Mouse (Mus musculus): ENCODE data around the gene Fam181a. TPM values are rescaled to one million over a fixed set of nuclear protein-coding genes. Genes with fewer than 3 reads are reported as not detected.

The Fam181a gene
- polyA plus RNA-seq (2015; fragmentation: Nextera tagmentation; extraction: Ambion mirVana), result 5.3 and 7.7 TPM in 2 replicates

- Histone ChIP-seq H3K4me2 (ENCODE audit: low read length) (no peak within 1 kb of the TSS), H3K27me3 (ENCODE audit: control insufficient read depth, insufficient read depth, low read depth, low read length) (0 out of 2 replicates have a peak, but pooled peaks cover 5% of the 10 kb centered on the region), H3K4me3 (ENCODE audit: low read depth, low read length) (no peak within 1 kb of the TSS), H3K9ac (ENCODE audit: low read depth, low read length) (no peak within 1 kb of the TSS), H3K9me3 (replicated peaks; ENCODE audit: control insufficient read depth, low read length, poor library complexity, severe bottlenecking) (no peaks in the 10 kb centered on the region), H3K4me1 (ENCODE audit: control insufficient read depth, insufficient read depth, low read length) (peaks cover 24% of the 10 kb centered on the region), H3K36me3 (ENCODE audit: control insufficient read depth, insufficient read depth, low read length) (no peaks in the 10 kb centered on the region), H3K27ac (ENCODE audit: low read length) (no peak within 1 kb of the TSS)
- 93% methylated on average over 2 of the region's 2 CpGs for WGBS
- ATAC-seq, result no peak
Measured at GRCm38 (mm10) chr12:103310744-103311267, at the start of gene Fam181a. Fam181a (plus strand) TSS chr12:103310975.

- no peak for ATAC-seq
- Histone ChIP-seq H3K27me3 (ENCODE audit: control insufficient read depth, insufficient read depth, low read depth, low read length) (no peaks in the 10 kb centered on the region), H3K9ac (ENCODE audit: low read depth, low read length) (no peak overlapping the region), H3K36me3 (ENCODE audit: control insufficient read depth, insufficient read depth, low read length) (no peaks in the 10 kb centered on the region), H3K9me3 (replicated peaks; ENCODE audit: control insufficient read depth, low read length, poor library complexity, severe bottlenecking) (no peaks in the 10 kb centered on the region), H3K4me1 (ENCODE audit: control insufficient read depth, insufficient read depth, low read length) (no peaks in the 10 kb centered on the region), H3K27ac (ENCODE audit: low read length) (no peak overlapping the region), H3K4me2 (ENCODE audit: low read length) (no peak overlapping the region), H3K4me3 (ENCODE audit: low read depth, low read length) (no peak overlapping the region)
- WGBS, result 61% methylated on average over 13 of the region's 13 CpGs
Measured at GRCm38 (mm10) chr12:103262017-103262865, 48.5 kb upstream of the Fam181a start.

GRCm38 (mm10) chr12:103266605-103267004 lies 44.2 kb upstream of the Fam181a start:
- no peak overlapping the region for H3K4me3 ChIP-seq (ENCODE audit: low read depth, low read length)
- no peak overlapping the region for H3K4me2 ChIP-seq (ENCODE audit: low read length)
- H3K36me3 ChIP-seq (ENCODE audit: control insufficient read depth, insufficient read depth, low read length), result no peaks in the 10 kb centered on the region
- no peak for ATAC-seq
- no peaks in the 10 kb centered on the region for H3K9me3 ChIP-seq (replicated peaks; ENCODE audit: control insufficient read depth, low read length, poor library complexity, severe bottlenecking)
- no peak overlapping the region for H3K9ac ChIP-seq (ENCODE audit: low read depth, low read length)
- no peaks in the 10 kb centered on the region for H3K27me3 ChIP-seq (ENCODE audit: control insufficient read depth, insufficient read depth, low read depth, low read length)
- 24% methylated on average over 3 of the region's 3 CpGs for WGBS
- no peaks in the 10 kb centered on the region for H3K4me1 ChIP-seq (ENCODE audit: control insufficient read depth, insufficient read depth, low read length)
- no peak overlapping the region for H3K27ac ChIP-seq (ENCODE audit: low read length)

- Histone ChIP-seq H3K27ac (ENCODE audit: low read length) (no peak overlapping the region), H3K36me3 (ENCODE audit: control insufficient read depth, insufficient read depth, low read length) (no peaks in the 10 kb centered on the region), H3K9ac (ENCODE audit: low read depth, low read length) (no peak overlapping the region), H3K27me3 (ENCODE audit: control insufficient read depth, insufficient read depth, low read depth, low read length) (no peaks in the 10 kb centered on the region), H3K4me1 (ENCODE audit: control insufficient read depth, insufficient read depth, low read length) (no peaks in the 10 kb centered on the region), H3K4me2 (ENCODE audit: low read length) (no peak overlapping the region), H3K9me3 (replicated peaks; ENCODE audit: control insufficient read depth, low read length, poor library complexity, severe bottlenecking) (no peaks in the 10 kb centered on the region), H3K4me3 (ENCODE audit: low read depth, low read length) (no peak overlapping the region)
- whole genome bisulfite sequencing, result 94% methylated on average over 3 of the region's 3 CpGs
- ATAC-seq, result no peak
Measured at GRCm38 (mm10) chr12:103272176-103272575, 38.6 kb upstream of the Fam181a start.

GRCm38 (mm10) chr12:103273051-103273450 lies 37.7 kb upstream of the Fam181a start:
- no peak overlapping the region for H3K4me2 ChIP-seq (ENCODE audit: low read length)
- H3K27ac ChIP-seq (ENCODE audit: low read length), result no peak overlapping the region
- no peaks in the 10 kb centered on the region for H3K36me3 ChIP-seq (ENCODE audit: control insufficient read depth, insufficient read depth, low read length)
- peaks cover 5% of the 10 kb centered on the region; the same call in 1 of the 2 replicates for H3K9me3 ChIP-seq (replicated peaks; ENCODE audit: control insufficient read depth, low read length, poor library complexity, severe bottlenecking)
- H3K27me3 ChIP-seq (ENCODE audit: control insufficient read depth, insufficient read depth, low read depth, low read length), result no peaks in the 10 kb centered on the region
- H3K4me3 ChIP-seq (ENCODE audit: low read depth, low read length), result no peak overlapping the region
- 70% methylated on average over 6 of the region's 6 CpGs for WGBS
- no peaks in the 10 kb centered on the region for H3K4me1 ChIP-seq (ENCODE audit: control insufficient read depth, insufficient read depth, low read length)
- ATAC-seq, result no peak
- H3K9ac ChIP-seq (ENCODE audit: low read depth, low read length), result no peak overlapping the region

GRCm38 (mm10) chr12:103273732-103274131 lies 37.0 kb upstream of the Fam181a start:
- no peaks in the 10 kb centered on the region for H3K4me1 ChIP-seq (ENCODE audit: control insufficient read depth, insufficient read depth, low read length)
- no peaks in the 10 kb centered on the region for H3K36me3 ChIP-seq (ENCODE audit: control insufficient read depth, insufficient read depth, low read length)
- H3K4me2 ChIP-seq (ENCODE audit: low read length), result no peak overlapping the region
- H3K27me3 ChIP-seq (ENCODE audit: control insufficient read depth, insufficient read depth, low read depth, low read length), result no peaks in the 10 kb centered on the region
- no peak overlapping the region for H3K9ac ChIP-seq (ENCODE audit: low read depth, low read length)
- no peak for ATAC-seq
- H3K27ac ChIP-seq (ENCODE audit: low read length), result no peak overlapping the region
- 90% methylated on average over 2 of the region's 2 CpGs for WGBS
- no peak overlapping the region for H3K4me3 ChIP-seq (ENCODE audit: low read depth, low read length)
- peaks cover 5% of the 10 kb centered on the region; the same call in 1 of the 2 replicates for H3K9me3 ChIP-seq (replicated peaks; ENCODE audit: control insufficient read depth, low read length, poor library complexity, severe bottlenecking)

GRCm38 (mm10) chr12:103276422-103276821 lies 34.4 kb upstream of the Fam181a start:
- no peak for ATAC-seq
- 76% methylated on average over 4 of the region's 4 CpGs for WGBS
- Histone ChIP-seq H3K27me3 (ENCODE audit: control insufficient read depth, insufficient read depth, low read depth, low read length) (no peaks in the 10 kb centered on the region), H3K9ac (ENCODE audit: low read depth, low read length) (no peak overlapping the region), H3K4me3 (ENCODE audit: low read depth, low read length) (no peak overlapping the region), H3K9me3 (replicated peaks; ENCODE audit: control insufficient read depth, low read length, poor library complexity, severe bottlenecking) (peaks cover 5% of the 10 kb centered on the region; the same call in 1 of the 2 replicates), H3K36me3 (ENCODE audit: control insufficient read depth, insufficient read depth, low read length) (no peaks in the 10 kb centered on the region), H3K4me2 (ENCODE audit: low read length) (no peak overlapping the region), H3K4me1 (ENCODE audit: control insufficient read depth, insufficient read depth, low read length) (no peaks in the 10 kb centered on the region), H3K27ac (ENCODE audit: low read length) (no peak overlapping the region)

- Histone ChIP-seq H3K4me3 (ENCODE audit: low read depth, low read length) (no peak overlapping the region), H3K9ac (ENCODE audit: low read depth, low read length) (no peak overlapping the region), H3K36me3 (ENCODE audit: control insufficient read depth, insufficient read depth, low read length) (no peaks in the 10 kb centered on the region), H3K4me2 (ENCODE audit: low read length) (no peak overlapping the region), H3K4me1 (ENCODE audit: control insufficient read depth, insufficient read depth, low read length) (no peaks in the 10 kb centered on the region), H3K9me3 (replicated peaks; ENCODE audit: control insufficient read depth, low read length, poor library complexity, severe bottlenecking) (peaks cover 5% of the 10 kb centered on the region; the same call in 1 of the 2 replicates), H3K27me3 (ENCODE audit: control insufficient read depth, insufficient read depth, low read depth, low read length) (no peaks in the 10 kb centered on the region), H3K27ac (ENCODE audit: low read length) (no peak overlapping the region)
- WGBS, result 74% methylated on average over 2 of the region's 2 CpGs
- no peak for ATAC-seq
Measured at GRCm38 (mm10) chr12:103281491-103281890, 29.3 kb upstream of the Fam181a start.

GRCm38 (mm10) chr12:103281912-103282311 lies 28.9 kb upstream of the Fam181a start:
- Histone ChIP-seq H3K4me2 (ENCODE audit: low read length) (no peak overlapping the region), H3K9ac (ENCODE audit: low read depth, low read length) (no peak overlapping the region), H3K4me3 (ENCODE audit: low read depth, low read length) (no peak overlapping the region), H3K27me3 (ENCODE audit: control insufficient read depth, insufficient read depth, low read depth, low read length) (no peaks in the 10 kb centered on the region), H3K27ac (ENCODE audit: low read length) (no peak overlapping the region), H3K9me3 (replicated peaks; ENCODE audit: control insufficient read depth, low read length, poor library complexity, severe bottlenecking) (peaks cover 5% of the 10 kb centered on the region; the same call in 1 of the 2 replicates), H3K4me1 (ENCODE audit: control insufficient read depth, insufficient read depth, low read length) (no peaks in the 10 kb centered on the region), H3K36me3 (ENCODE audit: control insufficient read depth, insufficient read depth, low read length) (no peaks in the 10 kb centered on the region)
- no peak for ATAC-seq
- 84% methylated on average over 4 of the region's 4 CpGs for WGBS

Data from midbrain, embryonic 16.5 days (tissue).